Mouse (Mus musculus): Measurements from ENCODE around the gene Npy.

The Npy gene

GRCm38 (mm10) chr6:49821961-49822870, at the start of gene Npy:
TSS of gene Npy (plus strand) at chr6:49822710.
- DNase-seq: peak; percentile 9 to 15

GRCm38 (mm10) chr6:49775006-49775405, 47.5 kb upstream of the Npy start:
- DNase-seq: no peak

GRCm38 (mm10) chr6:49778109-49778508, 44.4 kb upstream of the Npy start:
- DNase-seq: peak; percentile 17 to 24

GRCm38 (mm10) chr6:49778729-49779128, 43.8 kb upstream of the Npy start:
- DNase-seq: no peak

GRCm38 (mm10) chr6:49779606-49780005, 42.9 kb upstream of the Npy start:
- no peak for DNase-seq

GRCm38 (mm10) chr6:49780846-49781400, 41.6 kb upstream of the Npy start:
- DNase-seq: no peak

- DNase-seq: no peak
Observed at GRCm38 (mm10) chr6:49781852-49782251, 40.7 kb upstream of the Npy start.

GRCm38 (mm10) chr6:49782679-49783078, 39.8 kb upstream of the Npy start:
- DNase-seq: no peak

- no peak for DNase-seq
Observed at GRCm38 (mm10) chr6:49792524-49792923, 30.0 kb upstream of the Npy start.

- no peak for DNase-seq
Observed at GRCm38 (mm10) chr6:49804105-49804504, 18.4 kb upstream of the Npy start.

GRCm38 (mm10) chr6:49808076-49808475, 14.4 kb upstream of the Npy start:
- peak in 1 of 2 experiments; percentile 16 for DNase-seq

- DNase-seq: no peak
Observed at GRCm38 (mm10) chr6:49817183-49817582, 5.3 kb upstream of the Npy start.

- DNase-seq: no peak
Observed at GRCm38 (mm10) chr6:49817625-49818024, 4.9 kb upstream of the Npy start.

- no peak for DNase-seq
Observed at GRCm38 (mm10) chr6:49822871-49823230, 341 bp downstream of the Npy start.

- DNase-seq: no peak
Observed at GRCm38 (mm10) chr6:49823371-49823770, 861 bp downstream of the Npy start.

GRCm38 (mm10) chr6:49823821-49824220, 1.3 kb downstream of the Npy start:
- DNase-seq: no peak

- DNase-seq: no peak
Observed at GRCm38 (mm10) chr6:49831579-49831978, 9.1 kb downstream of the Npy start.

- no peak for DNase-seq
Observed at GRCm38 (mm10) chr6:49856830-49857229, 34.3 kb downstream of the Npy start.

GRCm38 (mm10) chr6:49867571-49867970, 45.1 kb downstream of the Npy start:
- no peak for DNase-seq

- no peak for DNase-seq
Observed at GRCm38 (mm10) chr6:49871071-49871470, 48.6 kb downstream of the Npy start.

GRCm38 (mm10) chr6:49873556-49873955, 51.0 kb downstream of the Npy start:
- DNase-seq: no peak

- DNase-seq: no peak
Observed at GRCm38 (mm10) chr6:49875160-49875559, 52.6 kb downstream of the Npy start.

GRCm38 (mm10) chr6:49875791-49876190, 53.3 kb downstream of the Npy start:
- DNase-seq: peak; percentile 52 to 65

Measured in cerebellum, postnatal 14 days (tissue).